Mouse (Mus musculus) frontal cortex, postnatal 10 days (tissue): Measurements from ENCODE around the gene Gm20388.

ENCODE experiments used
- DNase-seq, 2 experiments: peaks; one replicate each; pipeline ENCODE4 v3.0.0; 2022; ENCODE audit warnings: low spot score in 2 of 2, mixed read lengths in 1 of 2

The Gm20388 gene

DNA sequence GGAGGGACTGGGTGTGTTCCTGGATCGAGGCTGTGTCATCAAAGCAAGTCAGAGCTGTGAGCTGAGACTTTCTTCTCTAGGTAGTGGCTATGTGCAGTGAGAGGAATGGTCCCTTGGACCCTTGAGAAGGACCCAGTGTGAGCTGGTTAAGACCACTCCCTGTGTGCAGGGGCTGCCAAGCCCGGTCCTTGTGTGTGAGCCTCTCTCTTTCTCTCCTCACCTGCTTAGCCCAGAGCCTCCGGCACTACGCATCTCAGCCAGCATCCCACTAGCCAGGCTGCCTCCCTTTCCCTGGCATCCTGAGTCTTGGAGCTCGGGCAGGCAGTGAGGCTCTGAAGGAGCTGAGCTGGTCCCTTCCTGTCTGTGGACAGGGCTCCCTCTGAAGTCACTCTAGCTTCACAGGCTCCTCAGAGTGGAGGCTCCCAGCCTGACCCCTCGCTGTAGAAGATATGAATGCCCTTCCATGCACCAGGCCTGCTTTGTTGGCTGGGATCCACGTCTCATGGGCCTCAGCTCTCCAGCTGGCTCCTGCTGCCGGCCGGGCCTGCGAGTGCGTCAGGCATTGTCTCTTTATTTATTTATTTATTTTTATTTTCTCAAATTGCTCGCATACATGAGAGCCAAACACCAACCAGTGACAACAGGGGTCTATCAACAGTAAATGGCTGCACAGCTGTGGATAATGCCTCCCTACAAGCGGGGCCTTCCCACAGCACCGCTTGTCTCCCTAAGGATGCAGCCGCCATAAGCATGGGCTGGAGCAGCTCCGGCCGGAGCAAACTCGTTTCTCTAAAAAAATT lies 2882.9 kb downstream of the Gm20388 start:
- no peak for DNase-seq

DNA sequence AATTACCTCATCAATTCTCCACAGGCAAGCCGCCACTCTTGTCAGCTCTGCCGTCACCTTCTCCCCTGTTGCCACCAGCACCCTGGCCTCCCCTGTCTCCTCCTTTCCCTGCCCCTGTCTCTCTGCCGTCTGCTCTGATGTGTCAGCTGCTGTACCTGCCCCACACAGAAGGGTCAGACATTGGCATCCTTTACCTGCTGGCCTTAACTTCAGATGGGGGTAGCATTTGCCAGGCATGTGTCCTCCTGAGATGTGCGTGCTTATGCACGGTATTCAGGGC lies 2883.5 kb downstream of the Gm20388 start:
- DNase-seq: no peak

DNA sequence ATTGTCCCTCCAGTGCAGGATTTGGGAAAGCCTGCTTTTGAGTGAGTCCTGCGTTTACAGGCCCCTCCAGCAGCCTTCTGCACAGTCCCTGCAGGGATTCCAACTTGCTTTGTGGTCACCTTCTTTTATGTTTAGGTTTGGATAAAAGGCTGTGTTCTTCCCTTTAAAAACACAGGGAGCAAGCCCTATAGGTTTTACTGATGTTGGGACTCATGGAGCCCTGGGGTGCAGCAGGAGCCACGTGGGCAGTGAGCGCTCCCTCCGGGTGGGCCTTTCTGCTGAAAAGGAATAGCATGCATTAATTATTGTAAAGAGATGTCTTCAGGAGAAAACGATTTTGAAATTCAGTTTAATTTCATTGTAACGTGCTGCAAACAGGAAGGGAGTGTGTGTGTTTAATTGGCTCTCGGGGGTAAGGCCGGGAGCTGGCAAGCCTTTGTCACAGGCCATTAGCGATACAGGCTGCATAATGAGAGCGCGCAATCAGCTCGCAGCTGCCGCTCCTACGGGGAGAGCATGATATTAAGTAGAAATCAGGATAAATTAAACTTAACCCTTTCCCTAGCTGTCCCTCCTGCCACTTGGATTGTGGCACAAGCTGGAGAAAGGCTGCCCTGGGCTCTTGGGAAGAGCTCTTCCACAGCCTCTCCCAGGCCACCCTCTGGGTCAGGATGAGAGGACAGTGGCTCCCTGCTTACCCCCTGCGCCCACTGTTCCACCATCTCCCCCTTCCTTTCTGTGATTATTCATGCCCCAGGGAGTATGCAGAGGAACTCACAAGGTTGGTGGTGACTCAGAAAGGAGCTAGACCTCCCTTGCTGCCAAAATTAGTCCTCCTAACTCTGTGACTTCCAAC lies 2893.5 kb downstream of the Gm20388 start:
- peak in 1 of 2 experiments; percentile 33 for DNase-seq

DNA sequence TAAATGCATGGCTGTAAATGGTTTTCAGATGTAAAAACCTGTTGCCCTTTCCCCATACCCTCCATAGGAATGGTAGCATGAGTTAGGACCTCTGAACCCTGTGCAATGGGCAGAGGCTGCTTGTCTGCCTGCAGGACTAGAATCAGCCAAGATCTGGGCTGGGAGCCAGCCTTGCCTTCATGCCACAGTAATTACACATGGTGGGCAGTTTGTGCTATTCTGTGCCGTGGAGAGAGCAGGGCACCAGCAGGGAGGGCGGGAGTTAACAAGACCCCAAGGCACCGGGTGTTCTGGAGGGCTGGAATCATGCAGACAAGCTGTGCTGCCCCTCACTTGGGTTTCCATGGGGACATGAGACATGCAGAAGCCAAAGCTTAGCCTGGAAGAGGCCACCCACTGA lies 2894.7 kb downstream of the Gm20388 start:
- DNase-seq: peak; percentile 46 to 47

DNA sequence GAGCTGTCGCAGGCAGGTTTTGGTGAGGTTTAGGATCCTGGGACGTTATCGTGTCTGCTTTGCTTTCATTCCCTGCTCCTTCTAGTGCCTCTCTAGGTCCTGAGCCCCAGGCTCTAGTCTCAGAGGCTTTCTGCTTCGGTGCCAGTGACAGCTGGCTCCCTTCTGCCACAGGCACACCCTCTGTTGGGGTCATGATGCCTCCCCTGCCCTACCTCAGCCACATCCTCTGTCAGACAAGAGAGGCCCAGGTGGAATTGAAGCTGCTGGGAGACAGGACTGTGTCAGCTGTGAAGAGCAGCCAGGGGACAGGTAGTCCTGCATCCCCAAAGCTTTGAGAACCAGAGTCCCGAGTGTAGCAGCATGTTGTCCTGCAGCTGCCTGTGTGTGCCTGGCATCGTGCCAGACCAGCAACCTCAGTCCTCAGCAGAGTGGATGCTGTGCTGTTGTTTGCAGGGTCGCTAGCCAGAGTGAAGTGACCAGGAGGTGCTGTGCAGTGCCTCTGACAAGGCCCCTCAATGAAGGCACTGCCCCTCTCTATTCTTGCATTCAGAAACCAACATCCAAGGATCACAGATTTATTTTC lies 2896.4 kb downstream of the Gm20388 start:
- no peak for DNase-seq

DNA sequence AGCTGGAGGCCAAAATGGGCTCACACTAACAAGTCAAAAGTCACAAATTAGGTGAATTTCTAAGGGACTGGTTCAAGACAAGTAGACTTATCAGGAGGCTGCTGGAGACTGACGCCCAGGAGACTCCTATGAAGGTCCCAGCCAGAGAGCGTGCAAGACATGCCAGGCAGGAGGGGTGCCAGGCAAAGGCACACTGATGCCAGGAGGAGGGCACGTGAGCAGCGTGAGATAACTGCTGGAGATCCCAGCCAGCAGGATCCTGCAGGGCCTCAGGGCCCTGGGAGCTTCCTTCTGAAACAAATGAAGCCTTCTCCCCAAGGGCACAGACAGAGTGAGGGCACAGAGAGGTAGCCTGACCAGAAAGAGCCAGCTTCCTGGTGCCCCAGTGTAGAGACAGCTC lies 2897.3 kb downstream of the Gm20388 start:
- no peak for DNase-seq

DNA sequence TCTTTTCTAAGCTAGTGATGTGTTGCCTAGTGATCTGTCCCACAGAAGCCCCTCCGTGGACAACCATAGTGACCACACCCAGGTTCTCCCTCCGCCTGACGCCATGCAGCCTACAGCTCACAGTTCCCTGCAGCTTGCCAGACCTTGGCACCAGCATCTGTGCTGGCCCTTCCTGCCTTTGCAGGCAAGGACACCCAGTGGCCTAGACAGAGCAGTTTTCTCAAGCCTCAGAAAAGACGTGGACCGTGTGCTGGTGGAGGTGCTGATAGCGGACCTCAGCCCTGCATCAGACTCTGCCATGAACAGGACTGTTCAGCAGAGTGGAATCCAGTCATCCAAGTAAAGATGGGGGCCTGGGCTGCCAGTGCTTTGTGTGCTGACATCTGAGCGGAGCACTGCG lies 2899.7 kb downstream of the Gm20388 start:
- DNase-seq: no peak

DNA sequence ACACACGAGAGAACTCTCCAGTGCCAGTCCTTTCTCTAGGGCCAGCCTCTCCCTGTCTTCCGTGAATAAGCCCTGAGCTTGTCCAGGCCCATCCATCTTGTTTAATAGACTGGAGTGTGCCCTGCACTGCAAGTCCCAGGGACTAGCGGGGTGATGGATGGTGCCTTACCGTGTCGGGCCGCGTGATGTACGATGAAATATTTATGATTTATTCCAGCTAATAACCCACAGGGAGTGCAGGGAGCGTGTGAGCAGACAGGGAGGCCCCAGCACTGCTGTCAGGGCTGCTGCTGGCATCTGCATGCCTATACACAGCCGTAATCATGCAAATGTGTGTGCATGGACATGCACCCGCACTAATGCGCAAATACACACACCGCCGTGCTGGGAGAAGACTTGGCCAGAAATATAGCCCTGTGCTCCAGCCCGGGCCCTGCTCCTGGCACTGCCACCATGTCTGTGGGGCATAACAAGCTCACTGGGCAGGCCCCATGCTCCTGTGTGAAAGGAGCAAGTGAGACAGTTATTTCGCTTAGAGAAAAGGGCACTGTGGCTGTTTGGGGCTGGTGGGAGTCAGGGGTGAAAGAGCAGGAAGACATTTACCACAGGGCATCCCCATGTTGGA lies 2901.3 kb downstream of the Gm20388 start:
- no peak for DNase-seq

DNA sequence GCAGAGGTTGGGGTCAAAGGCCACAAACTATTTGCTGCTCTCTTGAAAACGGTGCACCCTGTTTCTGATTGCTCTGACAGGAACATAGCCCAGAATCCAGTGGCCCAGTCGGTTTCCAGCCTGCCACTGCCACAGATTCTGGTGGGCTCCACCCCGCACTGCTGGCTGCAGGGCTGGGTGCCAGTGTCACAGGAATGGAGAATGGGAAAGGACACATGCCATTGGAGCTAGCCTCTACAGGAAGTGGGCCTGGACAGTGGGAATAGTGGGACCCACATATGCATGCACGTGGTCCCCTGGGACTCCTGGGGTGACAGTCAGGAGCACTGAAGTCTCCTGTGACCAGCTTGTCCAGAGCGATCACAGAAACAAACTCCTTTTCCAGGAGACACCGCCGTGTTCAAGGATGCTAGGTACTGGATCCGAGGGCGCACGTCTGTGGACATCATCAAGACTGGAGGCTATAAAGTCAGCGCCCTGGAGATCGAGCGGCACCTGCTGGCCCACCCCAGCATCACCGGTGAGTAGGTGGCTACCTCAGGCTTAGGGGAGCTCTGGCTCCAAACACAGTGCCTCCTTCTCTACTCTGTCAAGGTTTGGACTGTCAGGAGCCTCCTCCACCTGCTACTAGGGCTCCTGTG lies 2902.1 kb downstream of the Gm20388 start:
- no peak for DNase-seq

DNA sequence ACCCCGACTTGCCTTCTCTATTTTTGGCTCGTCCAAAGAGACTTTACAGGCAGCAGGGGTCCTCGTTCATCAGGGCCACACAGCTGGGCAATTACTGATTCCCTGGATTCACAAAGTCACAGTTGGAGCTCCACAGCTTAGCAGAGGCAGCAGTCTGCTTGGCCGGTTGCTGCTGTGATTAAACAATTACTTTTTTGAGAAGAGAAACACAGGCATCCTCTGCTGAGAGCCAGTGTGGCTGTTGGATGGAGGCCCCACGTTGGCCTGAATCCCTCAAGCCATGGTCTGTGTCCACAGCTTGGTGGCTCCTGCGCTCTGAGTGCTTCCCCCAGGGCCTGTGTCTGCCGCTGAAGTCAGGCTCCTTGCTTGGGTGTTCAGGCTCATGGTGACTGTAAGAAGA lies 2904.0 kb downstream of the Gm20388 start:
- no peak for DNase-seq

DNA sequence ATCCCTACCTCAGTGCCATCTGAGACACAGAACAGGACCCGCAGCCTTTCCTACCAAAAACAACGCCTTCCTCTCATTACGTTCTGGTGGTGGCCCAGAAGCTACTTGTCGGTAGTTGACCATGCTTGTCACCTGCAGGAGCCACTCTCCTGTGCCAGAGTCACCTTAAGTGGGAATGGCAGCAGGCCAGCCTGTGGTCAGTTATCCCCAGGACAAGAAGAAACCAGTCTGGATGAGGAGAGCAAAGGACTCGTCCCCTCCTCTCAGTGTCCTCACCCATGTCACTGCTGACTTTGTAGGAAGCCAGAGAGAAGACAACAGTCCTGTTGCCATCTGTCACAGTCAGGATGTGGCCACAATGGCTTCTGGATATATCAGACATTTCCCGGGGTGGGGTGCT lies 2906.3 kb downstream of the Gm20388 start:
- no peak for DNase-seq

DNA sequence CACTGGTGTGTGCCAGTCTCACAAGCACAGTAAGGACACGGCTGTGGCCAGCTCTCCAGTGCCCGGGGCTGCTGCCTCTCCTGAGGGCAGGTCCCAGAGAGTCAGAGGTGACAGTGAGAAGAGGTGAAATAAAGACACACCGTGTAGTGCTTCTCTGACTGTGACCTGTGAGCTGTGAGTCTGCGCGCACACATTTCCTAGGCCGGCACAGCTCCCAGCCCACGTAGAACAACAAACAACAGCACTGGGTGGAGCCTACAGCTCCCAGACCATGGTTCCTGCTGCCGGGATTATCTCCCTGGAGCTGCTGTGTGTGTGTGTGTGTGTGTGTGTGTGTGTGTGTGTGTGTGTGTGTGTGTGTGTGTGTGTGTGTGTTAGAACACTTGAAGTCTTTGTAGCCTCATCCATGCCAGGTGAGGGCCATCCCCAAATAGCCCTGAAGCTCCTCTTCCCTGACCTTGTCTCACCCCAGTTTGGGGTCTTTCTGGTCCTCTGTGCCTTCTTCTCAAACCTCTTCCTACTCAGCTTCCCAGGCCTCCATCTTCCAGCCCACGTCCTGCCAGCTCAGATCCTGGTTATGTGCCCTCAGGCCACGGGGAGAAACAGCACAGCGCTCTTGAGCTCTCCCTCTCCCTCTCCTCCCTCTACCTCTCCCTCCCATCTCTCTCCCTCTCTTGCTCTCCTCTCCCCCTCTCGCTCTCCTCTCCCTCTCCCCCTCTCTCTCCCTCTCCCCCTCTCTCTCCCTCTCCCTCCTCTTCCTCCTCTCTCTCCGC lies 2907.3 kb downstream of the Gm20388 start:
- no peak for DNase-seq

DNA sequence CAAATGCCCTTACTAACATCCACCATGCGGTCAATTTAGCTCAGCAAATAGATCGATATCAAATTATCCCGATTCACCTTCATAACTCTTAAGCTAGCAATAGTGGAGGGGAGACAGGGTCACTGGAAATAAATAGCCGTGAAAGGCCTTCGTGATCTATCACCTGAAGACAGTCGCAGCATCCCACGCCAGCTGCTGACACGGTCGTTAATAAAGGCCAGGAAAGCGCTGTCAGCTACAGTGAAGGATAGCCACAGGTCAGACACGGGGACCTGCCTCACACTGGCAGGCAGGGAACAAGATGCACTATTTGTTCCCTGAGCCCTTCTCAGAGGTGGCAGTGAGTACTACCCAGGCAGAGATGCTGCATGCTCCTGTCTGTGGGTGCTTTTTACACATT lies 2909.1 kb downstream of the Gm20388 start:
- no peak for DNase-seq

DNA sequence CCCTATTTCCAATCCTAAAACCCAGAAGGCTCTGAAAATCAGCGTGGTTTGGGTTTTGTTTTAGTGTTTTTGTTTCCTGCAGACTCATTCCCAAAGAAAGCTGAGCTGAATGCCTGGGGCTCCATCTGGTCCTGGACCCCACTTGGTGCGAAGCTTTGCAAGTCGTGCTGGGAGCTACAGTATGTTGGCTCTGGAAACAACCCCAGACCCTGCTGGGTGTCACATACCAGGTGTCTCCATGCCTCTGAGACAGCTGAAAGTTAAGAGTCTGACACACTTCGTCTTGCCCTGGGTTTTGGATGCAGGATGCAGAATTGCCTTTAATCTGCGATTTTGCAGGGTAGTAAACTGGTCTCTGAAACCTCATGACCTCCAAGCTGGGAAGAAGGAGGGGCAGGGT lies 2913.9 kb downstream of the Gm20388 start:
- no peak for DNase-seq

DNA sequence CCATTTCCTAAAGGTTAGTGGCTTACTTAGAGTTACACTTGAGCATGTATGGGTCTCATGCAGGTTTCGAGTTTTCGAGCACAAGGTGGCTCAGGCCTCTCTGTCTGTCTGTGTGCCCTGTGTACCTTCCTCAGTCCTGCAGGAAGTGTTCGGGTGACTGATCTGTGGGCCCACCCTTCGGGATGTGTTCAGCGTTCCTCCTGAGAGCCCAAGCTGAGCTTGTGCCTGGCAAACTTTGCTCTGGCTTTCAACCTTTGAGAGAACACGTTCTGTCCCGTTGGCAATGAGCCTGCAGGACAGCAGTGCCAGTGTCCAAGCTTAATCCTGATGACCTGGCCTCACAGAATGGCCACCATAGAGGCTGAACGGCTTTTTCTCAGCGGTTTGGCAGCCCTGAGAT lies 2914.3 kb downstream of the Gm20388 start:
- no peak for DNase-seq

DNA sequence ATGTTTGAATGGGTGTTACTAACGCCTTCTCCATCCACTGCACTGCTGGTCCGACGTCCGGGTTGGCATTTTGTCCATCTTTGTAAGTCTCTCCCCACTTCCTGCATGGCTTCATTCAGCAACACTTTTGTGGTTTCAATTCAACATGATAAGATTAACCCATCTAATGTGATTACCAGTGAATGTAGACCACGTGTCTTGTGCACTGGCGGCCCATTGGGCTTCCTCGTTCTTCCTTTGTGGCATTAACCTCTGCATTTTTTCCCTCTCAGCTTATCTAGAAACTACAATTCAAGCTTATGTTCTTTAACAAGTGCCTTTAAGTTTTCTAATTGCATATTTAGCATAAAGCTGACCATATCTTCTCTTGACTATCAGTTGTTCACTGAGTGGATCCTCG lies 2914.8 kb downstream of the Gm20388 start:
- no peak for DNase-seq

DNA sequence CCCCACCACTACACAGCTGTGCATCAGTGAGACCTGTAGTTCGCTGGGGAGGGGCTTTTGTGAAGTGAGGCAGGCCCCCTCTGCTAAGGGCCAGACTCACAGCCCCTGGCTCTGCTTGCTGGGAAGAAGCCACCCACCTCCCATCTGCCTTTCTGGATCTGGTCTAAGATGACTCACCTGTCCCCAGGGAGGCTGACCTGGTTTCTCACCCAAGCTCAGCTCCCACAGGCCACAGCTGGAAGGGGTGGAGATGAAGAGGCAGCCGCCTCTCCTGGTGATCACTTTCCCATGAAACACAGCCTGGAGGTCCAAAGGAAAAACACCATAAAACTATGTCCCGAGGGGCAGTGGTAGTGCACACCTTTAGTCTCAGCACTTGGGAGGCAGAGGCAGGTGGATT lies 2918.8 kb downstream of the Gm20388 start:
- DNase-seq: no peak

DNA sequence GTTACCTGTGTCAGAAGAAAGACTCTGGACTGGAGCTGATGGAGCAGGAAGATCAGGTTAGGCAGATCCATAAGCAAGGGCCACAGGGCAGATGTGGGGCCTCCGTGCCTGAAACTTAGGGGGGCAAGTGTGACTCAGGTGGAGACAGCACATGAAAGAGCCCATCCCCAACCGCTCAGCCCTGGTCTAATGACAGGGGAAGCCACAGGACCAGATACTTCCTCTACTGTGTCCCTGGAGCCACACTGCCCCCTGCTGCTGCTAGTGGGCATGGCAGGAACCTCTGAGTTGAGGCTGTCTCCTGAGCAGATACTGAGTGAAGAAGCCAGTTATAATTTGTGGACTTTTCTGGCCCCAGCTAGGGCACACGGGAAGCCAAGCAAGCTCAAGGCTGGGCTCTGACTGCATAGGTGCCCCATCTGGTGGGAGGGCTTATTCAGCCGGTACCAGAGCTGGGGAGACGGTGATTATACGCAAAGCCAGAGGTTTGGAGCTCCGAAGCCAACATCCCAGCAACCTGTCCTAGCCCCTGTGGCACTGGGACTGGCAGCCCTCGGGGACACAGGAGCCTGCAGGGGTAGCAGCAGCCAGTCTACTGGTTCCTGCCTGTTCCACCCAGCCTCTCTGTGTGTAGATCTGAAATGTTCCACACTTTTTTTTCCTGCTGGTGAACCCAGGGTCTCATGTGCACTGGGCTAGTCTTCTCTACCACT lies 2919.9 kb downstream of the Gm20388 start:
- DNase-seq: peak; percentile 78 to 89

DNA sequence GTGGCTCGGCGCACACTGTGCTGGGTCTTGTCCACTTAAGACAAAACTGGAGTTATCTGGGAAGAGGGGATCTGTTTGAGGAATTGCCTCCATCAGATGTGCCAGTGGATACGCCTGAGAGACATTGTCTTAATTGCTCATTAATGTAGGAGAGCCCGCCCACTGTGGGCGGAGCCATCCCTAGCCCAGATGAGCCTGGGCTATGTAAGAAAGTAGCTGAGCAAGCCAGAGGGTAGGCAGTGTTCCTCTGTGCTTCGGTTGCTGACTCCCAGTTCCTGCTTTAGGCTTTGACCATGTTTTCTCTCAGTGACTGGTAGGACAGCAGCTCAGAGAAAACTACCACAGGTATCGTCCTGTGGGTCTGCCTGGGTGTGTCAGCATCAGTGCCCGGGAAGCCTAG lies 2923.8 kb downstream of the Gm20388 start:
- DNase-seq: no peak

DNA sequence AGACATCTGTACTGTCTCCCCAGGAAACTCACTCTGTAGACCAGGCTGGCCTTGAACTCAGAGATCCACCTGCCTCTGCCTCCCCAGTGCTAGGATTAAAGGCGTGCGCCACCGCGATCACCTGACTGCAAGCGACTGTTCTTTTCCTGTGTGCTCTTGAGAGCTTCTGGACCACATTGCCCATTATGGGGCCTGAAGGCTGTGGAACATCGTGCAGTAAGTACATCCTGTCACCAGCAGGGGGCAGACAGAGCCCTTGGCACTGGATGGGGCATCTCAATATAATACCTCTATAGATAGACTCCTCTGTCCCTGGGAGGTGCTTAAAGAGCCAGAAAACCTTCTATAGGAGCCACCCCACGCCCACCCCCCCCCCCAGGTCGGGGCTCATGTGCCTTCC lies 2924.3 kb downstream of the Gm20388 start:
- peak; percentile 44 to 70 for DNase-seq

DNA sequence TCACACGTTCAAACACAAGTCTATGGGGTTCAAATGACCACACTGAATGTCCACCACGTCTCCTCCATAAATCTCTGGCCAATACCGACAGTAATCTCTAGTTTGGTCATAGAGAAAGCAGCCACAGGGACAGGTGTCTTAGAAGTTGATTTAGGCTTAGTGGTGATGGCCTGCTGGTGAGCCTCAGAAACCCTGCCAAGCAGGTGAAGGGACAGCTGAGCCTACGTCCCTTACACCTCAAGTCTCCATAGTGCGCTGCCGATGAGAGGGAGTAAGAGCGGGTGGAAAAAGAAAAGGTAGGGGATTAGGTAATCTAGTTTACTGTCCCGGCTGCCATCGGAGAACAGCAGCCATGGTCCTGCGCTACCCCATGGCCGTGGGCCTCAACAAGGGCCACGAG lies 2925.6 kb downstream of the Gm20388 start:
- DNase-seq: no peak
